Mouse (Mus musculus) myocyte (in vitro differentiated cells): Measurements from ENCODE around the gene Shroom1.

Experiments
- CEBPB ChIP-seq: IDR thresholded peaks from 2 replicates; pipeline ENCODE4 v1.6.1; 2011; ENCODE audit warnings: mild to moderate bottlenecking, moderate library complexity; ENCODE audit not compliant: poor library complexity, insufficient read depth, severe bottlenecking
- E2F4 ChIP-seq: IDR thresholded peaks from one replicate; pipeline ENCODE4 v1.6.1; 2011; ENCODE audit warnings: mild to moderate bottlenecking, control low read depth, moderate library complexity; ENCODE audit not compliant: insufficient read depth
- MAX ChIP-seq: IDR thresholded peaks from one replicate; pipeline ENCODE4 v1.6.1; 2011; ENCODE audit warnings: low read depth, mild to moderate bottlenecking, control low read depth
- MYOD1 ChIP-seq, 3 experiments: IDR thresholded peaks; one replicate each; pipeline ENCODE4 v1.6.1; 2011; ENCODE audit warnings: control low read depth in 2 of 3, low read depth in 2 of 3, mild to moderate bottlenecking in 2 of 3, moderate library complexity in 1 of 3; ENCODE audit not compliant: insufficient read length in 2 of 3, control insufficient read depth in 1 of 3
- MYOG ChIP-seq, 3 experiments: IDR thresholded peaks; one replicate each; pipeline ENCODE4 v1.6.1; 2011; ENCODE audit warnings: control low read depth in 2 of 3, low read depth in 2 of 3, mild to moderate bottlenecking in 2 of 3; ENCODE audit not compliant: insufficient read length in 2 of 3, control insufficient read depth in 1 of 3, insufficient read depth in 1 of 3
- POLR2A ChIP-seq: IDR thresholded peaks from one replicate; pipeline ENCODE4 v1.6.1; 2011; ENCODE audit warnings: low read depth, mild to moderate bottlenecking, control low read depth, moderate library complexity; ENCODE audit not compliant: insufficient read length
- POLR2AphosphoS2 ChIP-seq: IDR thresholded peaks from one replicate; pipeline ENCODE4 v1.6.1; 2011; ENCODE audit warnings: low read depth, control low read depth; ENCODE audit not compliant: insufficient read length
- REST ChIP-seq: IDR thresholded peaks from one replicate; pipeline ENCODE4 v1.6.1; 2011; ENCODE audit warnings: mild to moderate bottlenecking, control low read depth, moderate library complexity; ENCODE audit not compliant: insufficient read depth, insufficient read length
- SRF ChIP-seq: IDR thresholded peaks from one replicate; pipeline ENCODE4 v1.6.1; 2011; ENCODE audit warnings: low read depth; ENCODE audit not compliant: control insufficient read depth, insufficient read length
- TCF12 ChIP-seq: IDR thresholded peaks from one replicate; pipeline ENCODE4 v1.6.1; 2011; ENCODE audit warnings: mild to moderate bottlenecking, control low read depth; ENCODE audit not compliant: poor library complexity, insufficient read depth, severe bottlenecking
- USF1 ChIP-seq: IDR thresholded peaks from one replicate; pipeline ENCODE4 v1.6.1; 2011; ENCODE audit warnings: low read depth, mild to moderate bottlenecking, control low read depth, moderate library complexity

GRCm38 (mm10) chr11:53508591-53508990 lies 51.6 kb downstream of the Shroom1 start:
- TF ChIP-seq TCF12 (no peak), USF1 (no peak), POLR2A (no peak), E2F4 (no peak), POLR2AphosphoS2 (no peak), MAX (no peak), CEBPB (no peak), MYOG (IDR thresholded peaks at IDR 0.05; ENCODE audit: control insufficient read depth in 1 of 3, insufficient read depth in 1 of 3, insufficient read length in 2 of 3, low read depth in 2 of 3) (no peak), MYOD1 (IDR thresholded peaks at IDR 0.05; ENCODE audit: control insufficient read depth in 1 of 3, insufficient read length in 2 of 3, low read depth in 2 of 3) (no peak), SRF (no peak), REST (no peak)
